Mouse (Mus musculus): ENCODE results near the gene Zc3hc1. TPM values are rescaled to one million over a fixed set of nuclear protein-coding genes. Genes with fewer than 3 reads are reported as not detected.

Zc3hc1 gene
- total and polyA plus RNA-seq, 3 experiments: 18.1 to 21.7 (median 19.6) TPM

DNA sequence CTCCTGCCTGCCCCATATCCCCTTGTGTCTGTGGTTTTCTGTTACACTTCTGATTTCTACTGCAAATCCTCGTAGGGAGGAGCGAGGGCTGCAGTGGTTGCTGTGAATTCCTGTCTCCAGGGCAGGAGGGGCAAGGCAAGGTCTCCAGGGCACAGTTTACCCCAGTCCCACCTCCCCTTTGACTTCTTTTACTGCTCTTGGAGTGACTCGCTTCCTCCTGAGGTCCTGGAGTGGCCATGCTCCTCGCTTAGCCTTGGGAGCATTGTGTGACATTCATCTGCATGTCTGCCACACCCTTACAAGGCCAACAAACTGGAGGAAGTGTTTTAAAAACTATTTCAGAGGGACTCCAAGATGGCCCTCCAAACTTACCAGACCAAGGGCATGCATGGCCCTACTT, 69.8 kb downstream of the Zc3hc1 start:
- peak; percentile 31 for DNase-seq

DNA sequence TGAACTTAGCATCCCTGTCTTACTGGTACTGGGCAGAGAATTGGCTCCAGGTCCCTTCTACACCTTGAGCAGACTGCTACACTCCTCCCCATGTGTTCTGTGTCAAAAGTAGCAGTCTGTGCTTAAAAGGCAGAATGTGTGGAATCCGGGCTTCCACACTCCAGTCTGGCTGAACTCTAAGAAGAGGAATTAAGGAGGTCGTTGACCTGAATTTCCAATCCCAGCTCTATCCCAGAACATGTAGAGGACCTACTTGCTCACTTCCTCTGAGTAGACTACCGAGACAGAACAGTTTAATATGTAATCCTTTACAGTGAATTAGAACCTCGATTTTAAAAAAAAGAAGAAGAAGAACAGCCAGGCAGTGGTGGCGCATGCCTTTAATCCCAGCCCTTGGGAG, 71.6 kb downstream of the Zc3hc1 start:
- no peak for DNase-seq

Other genes starting within 250 kb of the Zc3hc1 start
- gene Ube2h, start 86.5 kb downstream of the Zc3hc1 start, total RNA-seq (2021): 100 to 1,000 TPM in 1 of 2 experiments, 10 to 100 TPM in 1; 94.9 to 150 TPM
- gene Ube2h, start 86.5 kb downstream of the Zc3hc1 start, polyA plus RNA-seq (2012; rRNA removed): 129 and 162 TPM in 2 replicates
- 10 to 100 TPM; 57.8 to 75.6 TPM for gene Klhdc10, start 10.8 kb upstream of the Zc3hc1 start, total RNA-seq (2021)
- gene Klhdc10, start 10.8 kb upstream of the Zc3hc1 start, polyA plus RNA-seq (2012; rRNA removed): 14.1 and 15.7 TPM in 2 replicates
- 10 to 100 TPM; 24.2 to 28.0 TPM for gene Tmem209, start 118.8 kb upstream of the Zc3hc1 start, total RNA-seq (2021)
- 32.8 and 43.3 TPM in 2 replicates for gene Tmem209, start 118.8 kb upstream of the Zc3hc1 start, polyA plus RNA-seq (2012; rRNA removed)
- gene Ssmem1, start 118.8 kb upstream of the Zc3hc1 start, total RNA-seq (2021): under 1 TPM in 1 of 2 experiments, not detected in 1; 0.28 TPM
- not detected in 2 replicates for gene Ssmem1, start 118.8 kb upstream of the Zc3hc1 start, polyA plus RNA-seq (2012; rRNA removed)
- gene Cpa2, start 150.6 kb upstream of the Zc3hc1 start, total RNA-seq (2021): under 1 TPM; 0.69 to 0.98 TPM
- gene Cpa2, start 150.6 kb upstream of the Zc3hc1 start, polyA plus RNA-seq (2012; rRNA removed): 0.10 TPM in 1 of 2 replicates, not detected in the other
- gene Cpa4, start 177.3 kb upstream of the Zc3hc1 start, total RNA-seq (2021): 1 to 10 TPM; 1.6 to 2.1 TPM
- 0.94 and 1.1 TPM in 2 replicates for gene Cpa4, start 177.3 kb upstream of the Zc3hc1 start, polyA plus RNA-seq (2012; rRNA removed)
- not detected for gene Cpa5, start 220.0 kb upstream of the Zc3hc1 start, total RNA-seq (2021)
- not detected in 2 replicates for gene Cpa5, start 220.0 kb upstream of the Zc3hc1 start, polyA plus RNA-seq (2012; rRNA removed)
- not detected for gene Cpa1, start 248.2 kb upstream of the Zc3hc1 start, total RNA-seq (2021)
- not detected in 2 replicates for gene Cpa1, start 248.2 kb upstream of the Zc3hc1 start, polyA plus RNA-seq (2012; rRNA removed)